Mouse (Mus musculus) heart, embryonic 16.5 days (tissue): ENCODE measurements around the gene Ncapg2. TPM values are rescaled to one million over a fixed set of nuclear protein-coding genes. Genes with fewer than 3 reads are reported as not detected.
A peak's percentile ranks its signal among the peaks of the same experiment; 100 is the strongest.

Experiments used
- ATAC-seq: fragments of 200-750 bp; cut with Nextera tagmentation; replicated peaks from 2 replicates; pipeline ENCODE4 v1.8.0; 2017; ENCODE audit warnings: moderate number of reproducible peaks; ENCODE audit not compliant: insufficient read depth, low FRiP score; ENCODE audit errors: extremely low read depth
- H3K27ac ChIP-seq: fragments of 300-500 bp; sonication (generic); 2 replicates; pipeline ENCODE4 v1.5.1; 2014; ENCODE audit warnings: mild to moderate bottlenecking, low read length, control low read depth, moderate library complexity
- H3K27me3 ChIP-seq: fragments of 300-500 bp; sonication (generic); 2 replicates; pipeline ENCODE4 v1.6.1; 2014; ENCODE audit warnings: low read length, mixed read lengths; ENCODE audit not compliant: control insufficient read depth, insufficient read depth
- H3K36me3 ChIP-seq: fragments of 300-500 bp; sonication (generic); 2 replicates; pipeline ENCODE4 v1.6.1; 2014; ENCODE audit not compliant: control insufficient read depth, insufficient read depth
- H3K4me1 ChIP-seq: fragments of 300-500 bp; sonication (generic); 2 replicates; pipeline ENCODE4 v1.6.1; 2014; ENCODE audit warnings: low read length, mixed read lengths; ENCODE audit not compliant: control insufficient read depth, insufficient read depth
- H3K4me2 ChIP-seq: fragments of 300-500 bp; sonication (generic); 2 replicates; pipeline ENCODE4 v1.6.1; 2014; ENCODE audit warnings: low read depth, mild to moderate bottlenecking, control low read depth, low read length
- H3K4me3 ChIP-seq: fragments of 300-500 bp; sonication (generic); 2 replicates; pipeline ENCODE4 v1.5.1; 2014; ENCODE audit warnings: mild to moderate bottlenecking, control low read depth, low read length
- H3K9ac ChIP-seq: fragments of 300-500 bp; sonication (generic); 2 replicates; pipeline ENCODE4 v1.6.1; 2014; ENCODE audit warnings: low read length, control low read depth
- H3K9me3 ChIP-seq: fragments of 300-500 bp; sonication (generic); replicated peaks from 2 replicates; pipeline ENCODE4 v1.6.1; 2016; ENCODE audit warnings: low read length; ENCODE audit not compliant: control insufficient read depth
- WGBS: fragments of 180-500 bp; shearing (Covaris S2); extraction: QIAGEN DNeasy Blood & Tissue Kit; methylation state at CpG from one replicate; pipeline ENCODE4 v1.1.7; 2014; 5-methylcytosine and 5-hydroxymethylcytosine counted together
- polyA plus RNA-seq: library from polyadenylated mRNA; unstranded; fragments of >200 nt; fragmentation: Nextera tagmentation; extraction: Ambion mirVana; gene quantifications from 2 replicates; pipeline ENCODE4 v1.2.1, GENCODE M21; 2015

Gene Ncapg2
- polyA plus RNA-seq, 1 experiment from 2014 or later = 22.8 TPM

DNA sequence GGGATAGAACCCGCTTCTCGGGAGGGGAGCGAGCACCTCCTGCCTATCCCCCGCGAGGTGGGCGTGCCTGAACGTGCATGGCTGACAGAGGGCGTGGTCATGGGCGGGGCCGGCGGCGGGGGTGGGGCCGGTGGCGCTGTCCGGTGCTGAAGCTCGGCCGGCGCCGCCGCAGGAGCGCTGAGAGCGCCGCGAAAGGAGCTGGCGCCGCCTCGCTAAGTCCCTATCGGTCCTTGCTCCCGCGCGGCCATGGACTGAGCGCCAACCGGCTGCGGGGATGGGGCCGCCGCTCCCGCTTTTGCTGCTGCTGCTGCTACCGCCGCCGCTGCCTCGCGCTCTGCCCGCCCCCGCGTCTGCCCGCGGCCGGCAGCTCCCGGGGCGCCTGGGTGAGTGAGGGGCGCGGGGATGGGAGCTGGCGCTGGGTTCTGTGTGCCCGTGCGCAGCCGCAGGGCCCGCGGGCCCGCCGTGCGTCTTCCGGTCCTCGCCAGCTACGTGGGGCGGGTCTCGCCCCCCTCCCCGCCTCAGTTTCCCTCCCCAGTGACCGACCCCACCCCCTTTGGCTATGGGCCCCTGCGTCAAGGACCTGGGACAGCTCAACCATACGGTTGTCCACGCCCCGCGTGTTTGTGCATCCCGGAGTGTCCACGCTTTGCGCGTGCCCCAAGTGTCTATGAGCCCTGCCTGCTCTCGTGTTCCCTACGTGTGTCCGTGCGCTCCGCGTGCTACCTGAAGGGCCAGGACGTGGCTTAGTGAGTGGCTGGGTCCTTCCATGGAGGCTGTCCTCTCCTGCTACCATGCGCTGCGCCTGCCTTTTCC is 80.6 kb downstream of the Ncapg2 start, which contains the start of gene Ptprn2:
Gene Ptprn2, plus strand, starts transcription at position 130 of the 813 bp plus-strand sequence.
- H3K36me3 ChIP-seq = no peaks in the 10 kb centered on the region
- peaks cover 6% of the 10 kb centered on the region; the same call in 1 of the 2 replicates for H3K27me3 ChIP-seq
- no peak within 1 kb of the TSS for H3K27ac ChIP-seq
- peak within 1 kb of the TSS; percentile 59 for H3K4me3 ChIP-seq
- H3K4me2 ChIP-seq = peak within 1 kb of the TSS; percentile 97
- no peaks in the 10 kb centered on the region for H3K9me3 ChIP-seq
- H3K4me1 ChIP-seq = peaks cover 5% of the 10 kb centered on the region
- peak; percentile 89 for ATAC-seq
- WGBS = under 1% methylated on average over 80 of the region's 86 CpGs
- H3K9ac ChIP-seq = no peak within 1 kb of the TSS

DNA sequence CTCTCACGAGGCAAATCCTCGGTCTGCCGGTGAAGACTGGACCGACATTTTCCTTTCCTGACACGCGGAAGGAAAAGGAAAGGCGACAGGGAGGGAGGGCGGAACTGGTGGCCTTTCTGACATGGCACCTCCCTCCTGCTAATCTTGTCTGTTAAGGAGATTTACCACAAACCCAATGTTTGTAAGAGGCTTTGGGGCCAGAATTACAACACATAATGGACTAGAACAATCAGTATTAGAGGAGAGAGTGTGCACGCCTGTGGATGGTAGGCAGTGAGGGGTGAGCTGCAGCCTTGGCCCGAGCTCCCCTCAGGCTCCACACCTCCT is 81.2 kb downstream of the Ncapg2 start:
- Histone ChIP-seq H3K4me1 (peaks cover 5% of the 10 kb centered on the region), H3K27ac (no peak overlapping the region), H3K9ac (no peak overlapping the region), H3K4me2 (peak overlapping the region; percentile 97), H3K27me3 (peaks cover 6% of the 10 kb centered on the region; the same call in 1 of the 2 replicates), H3K9me3 (no peaks in the 10 kb centered on the region), H3K36me3 (no peaks in the 10 kb centered on the region), H3K4me3 (peak overlapping the region; percentile 59)
- no peak for ATAC-seq
- WGBS = 6% methylated on average over 10 of the region's 10 CpGs

DNA sequence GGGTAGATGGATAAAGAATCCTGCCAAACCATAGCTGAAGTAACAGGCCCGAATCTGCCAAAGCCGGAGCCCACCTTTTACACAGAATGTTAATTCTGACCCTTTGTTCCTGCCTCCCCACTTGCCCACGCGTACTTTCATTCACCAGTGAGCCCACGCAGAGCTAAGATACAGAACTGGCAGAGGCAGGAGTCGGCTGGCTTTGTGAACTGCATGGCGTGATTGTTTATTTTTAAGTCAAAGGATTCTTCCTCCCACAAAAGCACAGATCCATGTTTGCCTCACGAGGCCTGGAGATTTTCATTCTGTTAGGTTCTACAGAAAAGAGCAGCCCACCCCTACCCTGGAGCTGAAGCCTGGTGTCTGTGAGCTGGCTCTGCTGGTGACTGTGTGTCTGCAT is 83.6 kb downstream of the Ncapg2 start:
- no peak overlapping the region for H3K4me3 ChIP-seq
- 64% methylated on average over 8 of the region's 8 CpGs for whole genome bisulfite sequencing
- H3K36me3 ChIP-seq = no peaks in the 10 kb centered on the region
- H3K9ac ChIP-seq = no peak overlapping the region
- H3K9me3 ChIP-seq = no peaks in the 10 kb centered on the region
- no peak overlapping the region for H3K4me2 ChIP-seq
- H3K4me1 ChIP-seq = peaks cover 5% of the 10 kb centered on the region
- H3K27me3 ChIP-seq = peaks cover 6% of the 10 kb centered on the region; the same call in 1 of the 2 replicates
- H3K27ac ChIP-seq = no peak overlapping the region
- no peak for ATAC-seq

DNA sequence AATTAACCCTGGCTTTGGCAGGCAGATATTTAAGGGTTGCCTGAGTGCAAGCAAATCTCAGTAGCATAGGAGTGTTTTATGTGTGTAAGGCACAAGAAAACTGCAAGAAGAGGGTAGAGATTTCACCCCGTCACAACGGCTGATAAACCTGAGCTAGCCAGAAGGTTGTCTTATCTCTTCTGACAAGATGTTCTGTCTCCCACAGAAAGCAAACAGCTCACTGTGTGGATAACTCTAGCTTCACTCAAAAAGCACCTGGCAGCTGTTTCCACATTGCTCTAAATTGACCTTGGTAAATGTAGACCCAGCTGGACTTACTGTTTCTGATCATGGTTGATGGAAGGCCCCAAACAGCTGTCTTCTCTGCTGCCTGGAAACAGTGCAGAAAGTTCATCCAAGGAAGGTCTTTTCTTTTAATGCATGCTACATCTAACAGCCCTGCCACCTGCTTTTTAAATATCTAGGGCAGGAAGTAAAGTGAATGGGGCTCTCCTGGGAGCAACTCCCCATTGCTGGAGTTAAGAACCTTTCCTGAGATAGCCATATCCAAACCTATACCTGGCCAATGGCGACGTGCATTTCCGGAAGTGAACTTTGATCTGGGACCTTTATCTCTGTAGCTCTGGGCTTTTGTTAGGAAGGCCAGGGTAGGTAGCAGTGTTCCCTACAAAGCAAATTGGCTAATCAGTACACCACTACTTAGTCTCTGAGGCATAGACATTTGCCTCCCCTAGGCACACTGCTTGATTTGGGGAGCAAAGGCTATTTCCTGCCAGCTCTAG is 85.6 kb downstream of the Ncapg2 start:
- no peak for ATAC-seq
- no peak overlapping the region for H3K4me3 ChIP-seq
- H3K9ac ChIP-seq = no peak overlapping the region
- no peaks in the 10 kb centered on the region for H3K36me3 ChIP-seq
- H3K27ac ChIP-seq = no peak overlapping the region
- WGBS = 49% methylated on average over 5 of the region's 5 CpGs
- no peak overlapping the region for H3K4me2 ChIP-seq
- H3K9me3 ChIP-seq = no peaks in the 10 kb centered on the region
- peaks cover 6% of the 10 kb centered on the region; the same call in 1 of the 2 replicates for H3K27me3 ChIP-seq
- peaks cover 5% of the 10 kb centered on the region for H3K4me1 ChIP-seq

DNA sequence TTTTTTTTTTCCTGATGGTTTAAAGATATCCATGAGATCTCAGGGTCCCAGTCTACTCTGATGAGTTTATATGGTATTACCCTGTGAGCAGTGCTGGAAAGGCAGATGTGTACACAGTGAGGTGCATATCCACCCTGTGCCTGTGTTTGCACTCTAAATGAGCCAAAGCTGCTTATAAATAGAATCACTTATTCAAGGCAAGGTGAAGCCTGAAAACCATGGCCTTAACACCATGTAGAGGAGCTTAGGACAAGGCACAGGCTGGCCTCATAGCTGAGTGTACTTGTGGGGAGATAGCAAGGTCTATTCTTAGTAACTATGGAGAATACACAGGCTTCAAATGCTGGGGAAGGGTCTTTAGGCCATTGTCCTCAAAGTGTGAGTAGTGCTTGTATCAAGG is 93.5 kb downstream of the Ncapg2 start:
- Histone ChIP-seq H3K4me3 (no peak overlapping the region), H3K27ac (no peak overlapping the region), H3K27me3 (no peaks in the 10 kb centered on the region), H3K4me1 (peaks cover 5% of the 10 kb centered on the region; the same call in 1 of the 2 replicates), H3K4me2 (no peak overlapping the region), H3K36me3 (no peaks in the 10 kb centered on the region), H3K9ac (no peak overlapping the region), H3K9me3 (no peaks in the 10 kb centered on the region)
- no peak for ATAC-seq

DNA sequence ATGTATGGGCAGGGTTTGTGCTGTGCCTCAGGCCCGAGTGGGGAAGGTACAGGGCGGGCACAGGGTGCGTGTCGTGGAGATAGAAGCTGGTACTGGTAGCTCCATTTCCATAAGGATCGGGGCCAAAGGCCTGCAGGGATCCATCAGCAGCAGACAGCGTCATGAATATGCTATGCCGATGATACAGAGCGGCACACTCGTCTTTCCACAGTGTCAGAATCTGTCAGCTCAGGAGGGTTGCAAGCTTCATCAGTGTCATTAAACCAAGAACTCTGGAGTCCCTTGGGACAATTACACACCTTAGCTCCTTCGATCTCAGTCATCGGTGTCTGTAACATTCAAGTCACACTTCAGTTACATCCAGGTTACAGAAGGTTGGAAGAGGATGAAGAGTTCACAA is 95.5 kb downstream of the Ncapg2 start:
- ATAC-seq = no peak
- 80% methylated on average over 11 of the region's 11 CpGs for WGBS
- no peak overlapping the region for H3K9ac ChIP-seq
- H3K27ac ChIP-seq = no peak overlapping the region
- peaks cover 5% of the 10 kb centered on the region; the same call in 1 of the 2 replicates for H3K4me1 ChIP-seq
- no peak overlapping the region for H3K4me2 ChIP-seq
- no peaks in the 10 kb centered on the region for H3K9me3 ChIP-seq
- H3K4me3 ChIP-seq = no peak overlapping the region
- no peaks in the 10 kb centered on the region for H3K36me3 ChIP-seq
- H3K27me3 ChIP-seq = no peaks in the 10 kb centered on the region

DNA sequence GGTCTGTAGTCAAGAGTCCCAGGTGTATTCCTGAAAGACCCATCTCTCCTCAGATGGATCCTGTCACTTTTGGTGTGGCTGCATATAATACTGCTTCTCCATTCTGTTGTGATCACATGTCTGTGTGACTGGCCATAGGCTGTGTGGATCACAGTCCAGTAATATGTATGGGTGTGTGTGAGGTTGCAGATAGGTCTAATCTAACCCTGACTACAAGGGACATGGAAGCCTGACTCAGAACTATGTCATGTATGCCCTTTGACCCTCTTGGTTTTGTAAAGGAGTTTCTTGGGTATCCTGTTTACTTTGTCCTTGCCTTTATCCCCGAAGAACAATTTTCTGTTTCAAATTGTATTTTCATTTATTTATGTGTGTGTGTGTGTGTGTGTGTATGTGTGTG is 107.3 kb downstream of the Ncapg2 start:
- Histone ChIP-seq H3K4me1 (no peaks in the 10 kb centered on the region), H3K9me3 (no peaks in the 10 kb centered on the region), H3K36me3 (no peaks in the 10 kb centered on the region), H3K9ac (no peak overlapping the region), H3K27ac (no peak overlapping the region), H3K4me2 (no peak overlapping the region), H3K4me3 (no peak overlapping the region), H3K27me3 (no peaks in the 10 kb centered on the region)
- ATAC-seq = no peak
- 76% methylated on average over 1 of the region's 1 CpGs for WGBS
